Mouse (Mus musculus): ENCODE measurements at regions not wholly inside any gene's neighbourhood (a gene's known extent, or its start where the extent isn't known, plus 50 kb on each side); places are given as distances from the start of the nearest gene placed in this dataset.
"Not testable (repeated sequence)": the region's sequence is repeated elsewhere in the genome, so short reads cannot be mapped to it uniquely, and the experiment has no call there.

DNA sequence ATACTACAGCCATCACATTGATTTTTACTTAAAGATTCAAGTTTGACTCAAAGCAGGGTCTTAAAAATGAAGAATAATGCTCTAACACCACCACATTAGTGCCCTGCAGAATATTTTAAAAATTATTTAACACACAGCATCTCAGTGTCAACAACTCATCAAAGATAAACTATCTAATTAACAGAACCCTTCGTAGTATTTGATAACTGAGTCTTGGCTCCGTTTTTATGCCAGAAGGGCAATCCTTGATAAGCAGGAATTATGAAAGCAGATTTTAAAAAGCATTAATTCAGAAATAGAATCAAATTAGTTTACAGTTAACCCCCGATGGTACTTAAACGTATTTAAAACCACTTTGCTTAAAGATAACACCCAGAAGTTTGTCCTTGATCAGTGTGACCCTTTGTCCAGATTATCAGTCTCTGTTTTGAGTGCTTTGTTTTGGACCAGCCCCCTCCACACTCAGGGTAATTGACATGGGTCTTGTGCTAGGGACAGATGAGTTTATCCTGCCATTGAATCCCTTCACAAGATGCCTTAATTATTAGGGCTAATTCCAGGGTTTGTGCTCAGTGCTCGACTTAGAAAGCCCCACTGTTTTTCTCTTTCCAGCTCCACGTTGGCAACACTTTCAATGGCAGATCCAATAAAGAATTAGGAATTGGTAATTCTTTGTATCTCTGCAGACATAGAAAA, 69.4 kb upstream of the Dph6 start:
- intact Hi-C loops (cut with DNase I), result no loop called here
- 44% methylated on average over 6 of the region's 6 CpGs for WGBS

DNA sequence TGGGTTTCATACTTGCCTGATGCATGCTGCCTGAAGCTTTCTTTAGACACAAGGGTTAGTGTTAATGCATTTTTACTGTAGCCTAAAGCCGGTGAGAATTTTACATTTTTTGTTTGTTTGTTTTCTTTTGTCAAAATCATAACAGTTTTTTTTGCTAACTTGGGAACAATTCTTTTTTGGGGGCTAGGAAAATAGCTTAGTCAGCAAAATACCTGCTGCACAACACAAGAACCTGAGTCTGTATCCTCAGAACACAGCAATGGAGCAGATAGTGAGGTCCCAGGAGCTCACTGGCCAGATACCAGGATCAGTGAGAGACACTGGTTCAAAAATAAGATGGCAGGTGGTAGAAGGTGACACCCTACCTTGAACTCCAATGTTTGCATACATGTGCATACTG, 72.4 kb upstream of the Dph6 start:
- Histone ChIP-seq H3K4me3 (no peak overlapping the region), H3K9ac (ENCODE audit: low read depth, low read length) (no peak overlapping the region), H3K79me2 (replicated peaks; ENCODE audit: control insufficient read depth, insufficient read depth, low read length) (no peaks in the 10 kb centered on the region), H3K27me3 (ENCODE audit: control insufficient read depth, insufficient read depth, low read length) (no peaks in the 10 kb centered on the region), H3K4me1 (ENCODE audit: control insufficient read depth, insufficient read depth, low read length) (no peaks in the 10 kb centered on the region), H3K36me3 (ENCODE audit: control insufficient read depth, insufficient read depth, low read length) (no peaks in the 10 kb centered on the region), H3K27ac (no peak overlapping the region)
- intact Hi-C loops (cut with DNase I), result no loop called here
- no peak for TF ChIP-seq POLR2A (IDR thresholded peaks at IDR 0.05; ENCODE audit: insufficient read depth, low read depth, low read length)
- TF ChIP-seq CTCF (IDR thresholded peaks at IDR 0.05), result no peak
- TF ChIP-seq EP300 (IDR thresholded peaks at IDR 0.05; ENCODE audit: insufficient read depth, low read depth, low read length), result no peak
- 94% methylated on average over 1 of the region's 1 CpGs for WGBS
- DNase-seq, result no peak

More for the DNA sequence above, 69.4 kb upstream of the Dph6 start:
- no peak for DNase-seq
- H3K27me3 ChIP-seq (ENCODE audit: control insufficient read depth, insufficient read depth, low read length), result no peaks in the 10 kb centered on the region
- TF ChIP-seq POLR2A (IDR thresholded peaks at IDR 0.05; ENCODE audit: insufficient read depth, low read depth, low read length), result no peak
- no peak for TF ChIP-seq EP300 (IDR thresholded peaks at IDR 0.05; ENCODE audit: insufficient read depth, low read depth, low read length)
- no peak for TF ChIP-seq CTCF (IDR thresholded peaks at IDR 0.05)
- no peaks in the 10 kb centered on the region for H3K36me3 ChIP-seq (ENCODE audit: control insufficient read depth, insufficient read depth, low read length)
- H3K9ac ChIP-seq (ENCODE audit: low read depth, low read length), result no peak overlapping the region
- H3K4me1 ChIP-seq (ENCODE audit: control insufficient read depth, insufficient read depth, low read length), result no peaks in the 10 kb centered on the region
- H3K27ac ChIP-seq, result no peak overlapping the region
- no peaks in the 10 kb centered on the region for H3K79me2 ChIP-seq (replicated peaks; ENCODE audit: control insufficient read depth, insufficient read depth, low read length)
- no peak overlapping the region for H3K4me3 ChIP-seq

- Histone ChIP-seq H3K27me3 (ENCODE audit: control insufficient read depth, insufficient read depth, low read length) (no peaks in the 10 kb centered on the region), H3K79me2 (replicated peaks; ENCODE audit: control insufficient read depth, insufficient read depth, low read length) (no peaks in the 10 kb centered on the region), H3K36me3 (ENCODE audit: control insufficient read depth, insufficient read depth, low read length) (no peaks in the 10 kb centered on the region), H3K4me1 (ENCODE audit: control insufficient read depth, insufficient read depth, low read length) (no peaks in the 10 kb centered on the region), H3K27ac (no peak overlapping the region), H3K4me3 (no peak overlapping the region), H3K9ac (ENCODE audit: low read depth, low read length) (no peak overlapping the region)
- TF ChIP-seq EP300 (IDR thresholded peaks at IDR 0.05; ENCODE audit: insufficient read depth, low read depth, low read length), result no peak
- no peak for TF ChIP-seq POLR2A (IDR thresholded peaks at IDR 0.05; ENCODE audit: insufficient read depth, low read depth, low read length)
- TF ChIP-seq CTCF (IDR thresholded peaks at IDR 0.05), result no peak
- WGBS, result 29% methylated on average over 4 of the region's 4 CpGs
- intact Hi-C loops (cut with DNase I), result no loop called here
- DNase-seq, result no peak
These were observed 80.3 kb upstream of the Dph6 start for GRCm38 (mm10) chr2:114734861-114735569.

GRCm38 (mm10) chr2:114739421-114740212, 84.9 kb upstream of the Dph6 start:
- intact Hi-C loops (cut with DNase I), result no loop called here
- H3K9ac ChIP-seq (ENCODE audit: low read depth, low read length), result no peak overlapping the region
- no peaks in the 10 kb centered on the region for H3K4me1 ChIP-seq (ENCODE audit: control insufficient read depth, insufficient read depth, low read length)
- no peak for DNase-seq
- TF ChIP-seq POLR2A (IDR thresholded peaks at IDR 0.05; ENCODE audit: insufficient read depth, low read depth, low read length), result no peak
- H3K36me3 ChIP-seq (ENCODE audit: control insufficient read depth, insufficient read depth, low read length), result no peaks in the 10 kb centered on the region
- no peaks in the 10 kb centered on the region for H3K27me3 ChIP-seq (ENCODE audit: control insufficient read depth, insufficient read depth, low read length)
- H3K27ac ChIP-seq, result no peak overlapping the region
- WGBS, result 39% methylated on average over 11 of the region's 11 CpGs
- H3K79me2 ChIP-seq (replicated peaks; ENCODE audit: control insufficient read depth, insufficient read depth, low read length), result no peaks in the 10 kb centered on the region
- no peak overlapping the region for H3K4me3 ChIP-seq

DNA sequence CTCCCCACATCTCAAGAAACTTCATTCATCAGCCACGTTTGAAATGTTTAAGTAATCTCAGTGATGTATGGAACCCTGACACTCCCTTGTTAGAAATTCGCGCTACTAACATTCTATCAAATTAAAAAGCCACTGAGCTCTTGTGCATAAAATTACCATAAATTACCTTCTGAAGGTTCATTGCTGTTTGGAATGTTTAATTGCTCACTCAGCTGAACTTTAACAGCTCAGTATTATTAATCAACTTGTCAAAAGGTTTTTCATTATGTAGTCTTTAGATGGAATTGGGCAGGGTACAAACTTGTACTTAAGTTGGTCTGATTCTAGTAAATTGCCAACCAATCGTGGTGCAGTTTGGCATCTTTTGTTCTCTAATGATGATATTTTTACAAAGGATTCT, 108.5 kb upstream of the Dph6 start:
- no peaks in the 10 kb centered on the region for H3K79me2 ChIP-seq (replicated peaks; ENCODE audit: control insufficient read depth, insufficient read depth, low read length)
- 80% methylated on average over 4 of the region's 4 CpGs for WGBS
- no peaks in the 10 kb centered on the region for H3K27me3 ChIP-seq (ENCODE audit: control insufficient read depth, insufficient read depth, low read length)
- H3K4me3 ChIP-seq, result no peak overlapping the region
- no peak overlapping the region for H3K9ac ChIP-seq (ENCODE audit: low read depth, low read length)
- no peak for DNase-seq
- H3K27ac ChIP-seq, result no peak overlapping the region
- TF ChIP-seq CTCF (IDR thresholded peaks at IDR 0.05) (no peak), EP300 (IDR thresholded peaks at IDR 0.05; ENCODE audit: insufficient read depth, low read depth, low read length) (no peak), POLR2A (IDR thresholded peaks at IDR 0.05; ENCODE audit: insufficient read depth, low read depth, low read length) (no peak)
- intact Hi-C loops (cut with DNase I), result no loop called here
- no peaks in the 10 kb centered on the region for H3K36me3 ChIP-seq (ENCODE audit: control insufficient read depth, insufficient read depth, low read length)
- no peaks in the 10 kb centered on the region for H3K4me1 ChIP-seq (ENCODE audit: control insufficient read depth, insufficient read depth, low read length)

DNA sequence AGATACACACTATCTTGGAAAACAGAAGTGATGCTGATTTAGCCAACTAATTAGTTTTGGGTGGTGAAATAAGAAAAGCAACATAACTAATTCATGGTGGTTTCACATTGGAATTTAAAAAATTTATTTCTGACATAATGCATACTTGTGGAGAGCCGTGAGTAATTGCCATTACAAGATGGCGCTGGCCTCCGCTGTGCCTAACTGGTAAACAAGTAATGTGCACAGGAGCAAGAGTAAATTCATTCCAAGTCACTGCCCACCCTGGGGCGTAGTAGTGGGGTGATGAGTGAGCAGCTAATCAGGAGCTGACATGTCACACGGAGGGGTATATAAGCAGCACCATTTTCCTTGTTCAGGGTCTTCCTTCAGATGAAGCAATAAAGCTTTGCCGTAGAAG, 119.0 kb upstream of the Dph6 start:
- H3K4me3 ChIP-seq; H3K4me1 ChIP-seq (ENCODE audit: control insufficient read depth, insufficient read depth, low read length); H3K79me2 ChIP-seq (replicated peaks; ENCODE audit: control insufficient read depth, insufficient read depth, low read length); H3K9ac ChIP-seq (ENCODE audit: low read depth, low read length); H3K27me3 ChIP-seq (ENCODE audit: control insufficient read depth, insufficient read depth, low read length); H3K27ac ChIP-seq; intact Hi-C loops (cut with DNase I); H3K36me3 ChIP-seq (ENCODE audit: control insufficient read depth, insufficient read depth, low read length); DNase-seq: not testable (repeated sequence)
- 91% methylated on average over 6 of the region's 6 CpGs for WGBS

Data from heart, adult 2 months (tissue).